Mouse (Mus musculus) cerebellum, adult 2 months (tissue): ENCODE results near the gene Ythdc1.

Experiments
- CTCF ChIP-seq: fragments of 200-500 bp; IDR thresholded peaks from 2 replicates; pipeline ENCODE4 v1.5.1; 2011; ENCODE audit warnings: low read depth, mild to moderate bottlenecking, control low read depth, low read length, moderate library complexity, borderline replicate concordance; ENCODE audit not compliant: insufficient read depth
- POLR2A ChIP-seq: fragments of 200-500 bp; IDR thresholded peaks from 2 replicates; pipeline ENCODE4 v1.6.1; 2011; ENCODE audit warnings: low read length, control low read depth, borderline replicate concordance; ENCODE audit not compliant: insufficient read depth

GRCm38 (mm10) chr5:86838110-86838509 lies 34.1 kb downstream of the Ythdc1 start:
- no peak for TF ChIP-seq CTCF
- no peak for TF ChIP-seq POLR2A
